Mouse (Mus musculus): ENCODE measurements around the gene Gm20388. TPM values are rescaled to one million over a fixed set of nuclear protein-coding genes. Genes with fewer than 3 reads are reported as not detected.
A peak's percentile ranks its signal among the peaks of the same experiment; 100 is the strongest.

Gm20388 gene
- total RNA-seq, 2 experiments from 2014 or later, result 12.7 TPM; not detected in 1

GRCm38 (mm10) chr8:120445249-120445648, 534.6 kb downstream of the Gm20388 start:
- no peak for DNase-seq

GRCm38 (mm10) chr8:120448131-120448530, 537.5 kb downstream of the Gm20388 start:
- no peak for DNase-seq

- no peak for DNase-seq
These were observed 538.5 kb downstream of the Gm20388 start for GRCm38 (mm10) chr8:120449139-120449538.

GRCm38 (mm10) chr8:120449608-120450031, 539.0 kb downstream of the Gm20388 start:
- peak; percentile 69 to 77 for DNase-seq

DNA sequence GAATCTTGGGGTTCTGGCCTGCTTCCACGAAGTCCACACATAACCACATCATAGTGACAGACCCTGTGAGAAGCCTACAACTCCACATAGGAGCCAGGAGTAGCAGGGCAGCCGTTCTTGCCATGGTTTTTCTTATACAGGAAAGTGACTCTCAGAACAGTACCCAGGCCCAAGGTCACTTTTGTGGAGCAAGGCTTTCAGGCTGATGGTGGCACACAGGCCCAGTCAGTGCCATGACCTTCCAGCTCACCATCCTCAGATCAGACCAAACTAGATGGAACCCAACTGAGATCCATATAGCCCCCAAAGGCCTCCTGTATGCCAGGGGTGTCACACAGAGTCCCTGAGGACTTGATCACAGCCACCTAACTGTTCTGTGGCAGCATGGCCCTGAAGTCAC, 541.5 kb downstream of the Gm20388 start:
- DNase-seq, result no peak

- no peak for DNase-seq
These were observed 543.8 kb downstream of the Gm20388 start for GRCm38 (mm10) chr8:120454404-120454803.

DNA sequence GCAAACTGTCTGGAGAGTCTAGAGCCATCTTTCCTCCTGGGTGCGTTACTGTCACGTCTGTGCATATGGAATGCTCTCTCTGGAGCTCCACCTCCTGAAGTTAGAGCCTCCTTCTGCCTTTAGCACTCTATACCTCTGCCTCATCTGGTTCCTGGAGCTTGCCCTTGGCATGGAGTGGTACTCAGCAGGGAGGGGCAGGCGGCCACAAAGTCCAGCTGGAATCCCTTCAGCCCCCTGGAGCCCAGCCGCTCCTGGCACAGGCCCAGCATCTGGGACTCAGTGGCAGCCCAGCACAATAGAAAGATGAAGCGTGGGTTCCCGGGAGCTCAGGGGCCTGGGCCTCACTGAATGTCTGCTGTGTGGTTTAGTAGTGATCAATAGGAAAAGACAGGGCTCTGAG, 549.7 kb downstream of the Gm20388 start:
- peak; percentile 43 to 67 for DNase-seq

DNA sequence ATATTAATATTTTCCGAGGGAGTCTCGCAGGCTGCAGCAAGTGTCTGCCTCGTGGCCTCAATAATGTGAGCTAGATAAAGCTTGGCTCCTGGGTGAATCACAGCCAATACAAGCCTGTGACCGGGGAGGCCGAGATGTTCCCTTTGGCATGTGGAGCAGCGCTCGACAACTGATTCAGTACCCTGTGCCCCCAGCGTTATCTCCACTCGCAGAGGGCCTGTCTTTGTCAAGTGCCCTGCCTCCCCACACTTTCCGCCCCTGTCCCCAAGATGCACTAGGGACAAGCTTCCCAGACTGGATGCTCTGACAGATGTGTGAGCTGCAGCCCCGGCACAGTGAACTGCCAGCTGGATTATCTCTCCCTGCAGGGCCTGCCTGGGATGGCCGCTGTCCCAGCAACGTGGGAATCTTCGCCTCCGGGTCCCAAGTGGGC, 551.5 kb downstream of the Gm20388 start:
- DNase-seq, result no peak

DNA sequence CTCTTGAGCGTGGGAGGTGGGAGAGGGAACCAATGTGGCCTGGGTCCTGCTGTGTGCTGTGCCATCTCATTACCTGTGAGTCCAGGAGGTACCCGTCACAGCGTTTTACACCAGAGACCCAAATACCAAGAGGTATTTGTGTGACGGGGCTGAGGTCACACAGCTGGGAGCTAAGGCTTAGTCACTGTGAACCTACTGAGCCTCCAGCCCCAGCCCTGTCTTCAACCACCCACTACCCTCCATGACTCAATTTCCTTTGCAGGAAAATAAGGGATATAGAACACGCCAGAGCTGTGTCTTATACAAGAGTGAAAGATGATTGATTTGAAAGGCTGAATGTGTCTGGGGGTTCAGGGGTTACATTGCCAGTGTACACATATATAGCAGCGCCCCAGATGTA, 552.0 kb downstream of the Gm20388 start:
- no peak for DNase-seq

DNA sequence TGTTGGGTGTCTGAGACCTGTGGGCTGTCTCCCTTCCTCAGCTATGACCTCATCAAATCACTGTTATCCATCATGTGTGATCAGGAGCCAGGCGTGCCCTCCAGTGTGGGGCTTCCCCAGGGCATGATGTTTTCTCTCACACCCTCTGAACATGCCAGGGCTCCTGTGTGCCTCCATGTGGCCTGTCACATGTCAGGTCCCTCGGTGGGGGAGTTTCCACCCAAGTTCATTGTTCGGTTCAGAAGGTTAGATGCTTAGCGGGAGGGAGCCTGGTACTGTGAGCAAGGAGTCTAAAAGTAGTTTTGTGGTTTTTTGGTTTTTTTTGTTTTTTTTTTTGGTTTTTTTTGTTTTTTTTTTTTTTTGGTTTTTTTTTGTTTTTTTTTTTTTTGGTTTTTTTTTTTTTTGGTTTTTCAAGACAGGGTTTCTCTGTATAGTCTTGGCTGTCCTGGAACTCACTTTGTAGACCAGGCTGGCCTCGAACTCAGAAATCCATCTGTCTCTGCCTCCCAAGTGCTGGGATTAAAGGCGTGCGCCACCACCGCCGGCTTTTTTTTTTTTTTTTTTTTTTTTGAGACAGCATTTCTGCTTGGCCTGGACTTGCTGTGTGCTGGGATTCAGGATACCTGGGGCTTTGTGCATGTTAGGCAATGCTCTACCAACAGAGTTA, 553.4 kb downstream of the Gm20388 start:
- DNase-seq, result no peak

GRCm38 (mm10) chr8:120464585-120464937, 553.9 kb downstream of the Gm20388 start:
- no peak for DNase-seq

DNA sequence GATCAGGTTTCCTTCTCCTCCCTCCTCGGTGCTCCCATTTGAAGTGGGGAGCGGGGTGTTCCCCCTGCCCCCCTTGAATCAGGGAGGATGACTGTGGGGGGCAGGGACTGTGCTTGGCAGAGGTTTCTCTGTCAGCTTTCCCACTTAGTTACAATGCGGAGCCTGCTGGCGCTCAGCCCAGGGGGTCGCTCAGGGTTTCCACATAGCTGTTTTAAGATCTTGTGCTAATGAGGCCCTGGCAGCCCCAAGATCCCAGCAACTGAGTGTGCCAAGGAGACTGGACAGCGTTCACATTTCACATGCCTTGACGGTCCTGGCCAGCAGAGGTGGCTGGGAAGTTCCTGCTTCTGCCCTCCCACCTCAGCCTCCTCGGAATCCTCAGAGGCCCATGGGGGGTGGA, 555.1 kb downstream of the Gm20388 start:
- peak in 1 of 2 experiments; percentile 76 for DNase-seq

- no peak for DNase-seq
These were observed 555.6 kb downstream of the Gm20388 start for GRCm38 (mm10) chr8:120466266-120466665.

GRCm38 (mm10) chr8:120467598-120467997, 557.0 kb downstream of the Gm20388 start:
- no peak for DNase-seq

- DNase-seq, result no peak
These were observed 559.5 kb downstream of the Gm20388 start for GRCm38 (mm10) chr8:120470170-120470569.

GRCm38 (mm10) chr8:120471166-120471565, 560.5 kb downstream of the Gm20388 start:
- DNase-seq, result no peak

- DNase-seq, result no peak
These were observed 561.1 kb downstream of the Gm20388 start for GRCm38 (mm10) chr8:120471752-120472151.

DNA sequence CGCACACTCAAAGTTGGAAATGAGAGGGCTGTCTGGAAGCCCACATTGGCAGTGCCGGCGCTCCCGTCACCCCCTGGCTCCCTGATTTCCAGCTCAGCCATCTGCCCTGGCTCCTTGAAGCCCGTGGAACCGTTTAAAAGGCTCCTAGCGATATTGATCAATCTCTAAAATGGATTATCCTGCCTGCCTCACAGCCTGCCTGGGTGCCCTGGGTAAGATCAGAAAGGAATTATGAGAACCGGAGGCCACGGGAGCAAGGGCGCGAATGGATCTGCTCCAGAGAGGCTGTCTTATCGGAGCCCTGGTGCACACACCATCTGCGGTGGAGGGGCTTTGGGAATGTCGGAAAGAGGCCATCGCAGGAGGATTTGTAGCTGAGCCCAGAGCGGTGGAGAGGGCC, 561.6 kb downstream of the Gm20388 start:
- DNase-seq, result peak in 1 of 2 experiments; percentile 28

- DNase-seq, result no peak
These were observed 563.2 kb downstream of the Gm20388 start for GRCm38 (mm10) chr8:120473729-120474364.

GRCm38 (mm10) chr8:120474496-120475235, 564.0 kb downstream of the Gm20388 start:
- no peak for DNase-seq

- no peak for DNase-seq
These were observed 565.0 kb downstream of the Gm20388 start for GRCm38 (mm10) chr8:120475462-120476201.

DNA sequence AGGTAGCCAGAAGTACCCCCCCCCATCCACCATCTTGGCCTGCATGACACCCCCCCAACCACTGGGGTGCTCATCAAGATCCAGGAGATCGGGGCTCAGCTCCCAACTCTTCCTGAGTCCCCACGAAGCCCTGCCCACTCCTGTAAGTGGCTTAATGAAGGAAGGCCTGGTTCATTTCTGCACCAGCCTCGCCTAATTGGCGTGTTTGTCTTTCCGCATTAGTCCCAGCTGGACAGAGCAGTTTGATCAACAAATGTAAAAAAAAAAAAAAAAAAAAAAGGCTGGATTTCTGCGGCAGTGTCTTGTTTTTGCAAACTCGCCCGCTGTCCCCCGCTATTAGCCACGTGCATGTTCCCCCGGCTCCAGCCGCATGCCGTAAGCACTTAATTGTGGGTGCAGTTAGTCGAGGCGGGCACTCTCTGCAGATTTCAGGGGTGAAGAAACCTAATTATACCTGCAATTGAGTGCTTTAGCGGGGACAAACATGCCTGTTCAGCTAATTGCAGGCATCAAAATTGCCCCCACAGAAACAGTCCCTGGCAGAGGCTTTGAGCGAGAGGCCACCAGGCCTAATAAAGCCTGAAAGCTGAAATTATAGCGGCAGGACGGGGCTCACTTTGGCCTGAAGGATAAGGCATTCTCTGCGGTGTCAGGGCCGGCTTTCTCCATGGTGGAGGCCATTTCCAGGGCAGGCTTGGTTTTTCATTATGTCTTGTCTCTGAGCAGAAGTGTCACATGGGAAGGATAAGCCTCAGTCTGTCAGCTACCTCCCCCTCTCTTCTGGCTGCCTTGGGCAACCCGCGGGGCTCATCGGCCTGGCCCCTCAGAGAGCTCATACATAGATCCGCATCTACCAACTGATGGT, 566.3 kb downstream of the Gm20388 start:
- DNase-seq, result no peak
